Mouse (Mus musculus): Measurements from ENCODE around the gene Rasgrf1. TPM values are rescaled to one million over a fixed set of nuclear protein-coding genes. Genes with fewer than 3 reads are reported as not detected.

The Rasgrf1 gene
- polyA plus RNA-seq, 1 experiment = not detected

DNA sequence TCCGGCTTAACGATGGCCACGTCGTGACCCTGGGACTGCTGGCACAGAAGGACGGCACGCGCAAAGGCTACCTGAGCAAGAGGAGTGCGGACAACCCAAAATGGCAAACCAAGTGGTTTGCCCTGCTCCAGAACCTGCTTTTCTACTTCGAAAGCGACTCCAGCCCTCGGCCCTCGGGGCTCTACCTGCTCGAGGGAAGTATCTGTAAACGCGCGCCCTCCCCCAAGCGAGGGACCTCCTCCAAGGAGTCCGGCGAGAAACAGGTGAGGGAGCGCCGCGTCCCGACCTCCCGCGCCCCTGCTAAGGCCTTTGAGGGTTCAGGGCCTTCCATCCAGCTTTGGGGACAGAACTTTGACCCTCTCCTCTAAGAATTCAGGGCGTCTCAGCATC lies 298 bp downstream of the Rasgrf1 start:
- Histone ChIP-seq H3K27ac (ENCODE audit: control insufficient read depth, insufficient read depth, low read depth, low read length, poor library complexity) (no peak overlapping the region), H3K4me3 (replicated peaks; ENCODE audit: control insufficient read depth, low read depth, low read length) (no peak overlapping the region)
- TF ChIP-seq CTCF (IDR thresholded peaks at IDR 0.05; ENCODE audit: control insufficient read depth, insufficient read depth, low read length) (no peak), POLR2A (IDR thresholded peaks at IDR 0.05; ENCODE audit: borderline replicate concordance, control insufficient read depth, low read depth, low read length) (no peak)

DNA sequence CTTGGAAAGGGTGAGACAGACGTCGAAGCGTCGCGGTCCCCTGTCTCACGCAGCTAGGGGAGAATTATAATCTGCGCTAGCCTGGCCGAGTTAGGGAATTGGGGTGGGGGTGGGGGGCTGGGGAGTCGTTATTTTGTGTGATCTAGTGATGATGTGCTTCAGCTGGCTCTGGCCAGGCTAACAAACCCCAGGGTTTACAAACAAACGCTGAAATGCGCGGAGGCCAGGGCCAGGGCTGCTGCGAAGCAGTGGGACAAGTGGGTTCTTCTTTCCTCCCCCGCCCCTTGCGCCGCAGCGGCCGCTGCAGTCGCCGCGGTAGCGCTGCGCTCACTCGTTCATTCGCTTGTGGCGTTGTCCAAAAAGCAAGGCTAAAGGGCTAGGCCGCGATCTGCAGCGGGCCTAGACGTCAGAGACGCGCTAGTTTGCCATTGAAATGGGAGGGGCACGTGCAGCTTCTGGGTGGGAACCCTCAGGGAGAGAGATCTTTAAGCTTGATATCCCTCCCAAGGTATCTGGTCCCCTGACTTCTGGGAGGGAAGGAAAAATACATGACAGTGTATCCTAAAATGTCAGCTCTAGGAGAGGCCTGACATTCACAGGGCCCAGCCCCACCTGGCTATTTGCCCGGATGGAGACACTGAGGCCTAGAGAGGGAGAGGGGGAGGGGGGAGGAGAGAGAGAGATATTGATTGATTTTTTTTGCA lies 1.2 kb downstream of the Rasgrf1 start:
- H3K4me1 ChIP-seq (ENCODE audit: control insufficient read depth, insufficient read depth, low read length) = no peaks in the 10 kb centered on the region
- no peak overlapping the region for H3K4me3 ChIP-seq (replicated peaks; ENCODE audit: control insufficient read depth, low read depth, low read length)

More for the DNA sequence above, 298 bp downstream of the Rasgrf1 start:
- no peaks in the 10 kb centered on the region for H3K4me1 ChIP-seq (ENCODE audit: control insufficient read depth, insufficient read depth, low read length)
- WGBS = 3% methylated on average over 26 of the region's 26 CpGs

DNA sequence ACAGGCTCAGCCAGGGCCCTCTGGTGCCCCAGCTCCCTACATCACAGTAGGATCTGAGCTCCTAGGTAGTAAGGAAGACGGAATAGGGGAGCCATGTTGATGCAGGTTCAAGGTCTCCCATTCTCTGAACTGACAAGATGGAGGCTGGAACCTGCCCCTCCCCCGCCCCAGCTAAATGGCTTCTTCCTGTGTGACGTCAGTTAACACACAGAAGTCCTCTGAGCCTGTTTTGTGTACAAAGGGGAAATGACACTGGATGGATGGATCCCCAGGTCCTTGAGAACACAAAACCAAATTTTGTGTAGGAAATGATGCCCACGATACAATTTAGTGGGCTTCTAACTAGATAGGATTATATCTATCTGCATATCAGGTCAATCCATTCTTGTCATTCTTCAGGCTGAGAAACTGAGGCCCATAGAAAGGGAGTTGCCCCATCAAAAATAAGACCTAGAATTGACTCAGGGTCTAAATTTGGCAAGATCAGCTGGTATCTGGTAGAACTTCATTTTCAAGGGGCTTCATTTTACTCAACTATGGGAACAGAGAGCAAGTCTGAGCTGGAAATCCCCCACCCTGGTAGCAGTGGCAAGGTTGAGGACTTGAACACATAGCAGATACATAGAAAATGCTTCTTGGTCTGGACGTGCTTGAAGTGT lies 2.3 kb downstream of the Rasgrf1 start:
- no peak overlapping the region for H3K4me3 ChIP-seq (replicated peaks; ENCODE audit: control insufficient read depth, low read depth, low read length)
- TF ChIP-seq POLR2A (IDR thresholded peaks at IDR 0.05; ENCODE audit: borderline replicate concordance, control insufficient read depth, low read depth, low read length) (no peak), CTCF (IDR thresholded peaks at IDR 0.05; ENCODE audit: control insufficient read depth, insufficient read depth, low read length) (no peak)
- 61% methylated on average over 5 of the region's 5 CpGs for WGBS
- no peaks in the 10 kb centered on the region for H3K4me1 ChIP-seq (ENCODE audit: control insufficient read depth, insufficient read depth, low read length)
- no peak overlapping the region for H3K27ac ChIP-seq (ENCODE audit: control insufficient read depth, insufficient read depth, low read depth, low read length, poor library complexity)

More for the DNA sequence above, 1.2 kb downstream of the Rasgrf1 start:
- H3K27ac ChIP-seq (ENCODE audit: control insufficient read depth, insufficient read depth, low read depth, low read length, poor library complexity) = no peak overlapping the region
- TF ChIP-seq POLR2A (IDR thresholded peaks at IDR 0.05; ENCODE audit: borderline replicate concordance, control insufficient read depth, low read depth, low read length) (no peak), CTCF (IDR thresholded peaks at IDR 0.05; ENCODE audit: control insufficient read depth, insufficient read depth, low read length) (no peak)
- WGBS = 4% methylated on average over 34 of the region's 34 CpGs

DNA sequence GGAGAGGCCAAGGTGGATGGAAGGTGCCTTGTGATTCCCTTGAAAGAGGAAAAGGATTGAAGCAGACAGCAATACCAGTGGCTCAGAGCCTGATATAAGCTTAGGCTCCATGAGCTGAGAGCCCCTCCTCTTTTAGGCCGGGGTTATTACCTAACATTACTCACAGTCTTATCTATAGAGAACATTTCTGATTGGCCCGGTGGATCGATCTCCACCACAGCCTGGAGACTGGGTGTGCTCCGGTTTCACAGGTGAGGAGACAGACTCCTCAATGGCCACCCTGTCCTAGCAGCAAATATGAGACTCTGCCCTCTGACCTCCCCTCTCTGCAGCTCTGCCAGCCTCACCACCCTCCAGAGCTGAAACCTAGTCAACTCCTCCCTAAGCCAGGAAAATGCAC lies 3.4 kb downstream of the Rasgrf1 start:
- WGBS = 49% methylated on average over 4 of the region's 4 CpGs
- no peak overlapping the region for H3K27ac ChIP-seq (ENCODE audit: control insufficient read depth, insufficient read depth, low read depth, low read length, poor library complexity)
- TF ChIP-seq CTCF (IDR thresholded peaks at IDR 0.05; ENCODE audit: control insufficient read depth, insufficient read depth, low read length) = no peak
- no peak for TF ChIP-seq POLR2A (IDR thresholded peaks at IDR 0.05; ENCODE audit: borderline replicate concordance, control insufficient read depth, low read depth, low read length)
- no peak overlapping the region for H3K4me3 ChIP-seq (replicated peaks; ENCODE audit: control insufficient read depth, low read depth, low read length)
- no peaks in the 10 kb centered on the region for H3K4me1 ChIP-seq (ENCODE audit: control insufficient read depth, insufficient read depth, low read length)

DNA sequence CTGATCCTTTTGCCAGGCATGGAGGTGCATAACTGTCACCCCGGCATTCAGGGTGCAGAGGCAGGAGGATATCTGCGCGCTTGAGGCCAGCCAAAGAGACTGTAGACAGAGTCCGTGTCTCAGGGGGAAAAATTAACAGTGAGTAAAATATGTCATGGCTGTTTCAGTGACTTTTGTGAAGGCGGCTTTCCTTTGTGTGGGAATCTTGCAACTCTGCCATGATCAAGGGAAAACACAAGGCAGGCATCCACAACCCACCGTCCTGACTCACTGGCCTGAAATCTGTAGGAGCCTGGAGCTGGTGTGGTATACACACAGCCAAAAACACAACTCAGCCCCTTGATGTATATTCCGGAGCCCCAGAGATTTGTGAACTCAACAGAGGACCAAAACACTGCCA lies 6.8 kb downstream of the Rasgrf1 start:
- H3K4me1 ChIP-seq (ENCODE audit: control insufficient read depth, insufficient read depth, low read length) = no peaks in the 10 kb centered on the region
- H3K4me3 ChIP-seq (replicated peaks; ENCODE audit: control insufficient read depth, low read depth, low read length) = no peak overlapping the region
- TF ChIP-seq CTCF (IDR thresholded peaks at IDR 0.05; ENCODE audit: control insufficient read depth, insufficient read depth, low read length) (no peak), POLR2A (IDR thresholded peaks at IDR 0.05; ENCODE audit: borderline replicate concordance, control insufficient read depth, low read depth, low read length) (no peak)
- no peak overlapping the region for H3K27ac ChIP-seq (ENCODE audit: control insufficient read depth, insufficient read depth, low read depth, low read length, poor library complexity)
- WGBS = 87% methylated on average over 7 of the region's 7 CpGs

DNA sequence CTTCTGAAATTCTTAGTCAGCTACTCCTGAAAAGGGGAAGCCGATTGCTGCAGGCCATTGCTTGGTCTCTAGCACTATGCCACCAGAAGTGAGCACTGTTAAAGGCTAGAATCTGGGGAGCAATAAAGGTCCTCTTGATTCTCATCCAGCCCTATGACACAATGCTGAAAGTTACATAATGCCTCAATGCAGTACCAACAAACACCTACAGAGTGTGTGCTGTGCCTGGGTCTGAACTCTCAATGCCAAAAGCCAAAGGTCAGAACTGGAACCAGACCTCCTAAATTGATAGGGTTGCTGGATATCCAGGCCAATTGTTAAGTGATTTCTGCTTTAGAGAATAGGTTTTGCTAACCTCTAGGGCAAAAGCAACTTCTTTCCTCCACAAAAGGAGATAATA lies 7.7 kb downstream of the Rasgrf1 start:
- 37% methylated on average over 1 of the region's 1 CpGs for WGBS
- Histone ChIP-seq H3K4me3 (replicated peaks; ENCODE audit: control insufficient read depth, low read depth, low read length) (no peak overlapping the region), H3K27ac (ENCODE audit: control insufficient read depth, insufficient read depth, low read depth, low read length, poor library complexity) (no peak overlapping the region), H3K4me1 (ENCODE audit: control insufficient read depth, insufficient read depth, low read length) (no peaks in the 10 kb centered on the region)
- no peak for TF ChIP-seq POLR2A (IDR thresholded peaks at IDR 0.05; ENCODE audit: borderline replicate concordance, control insufficient read depth, low read depth, low read length)
- no peak for TF ChIP-seq CTCF (IDR thresholded peaks at IDR 0.05; ENCODE audit: control insufficient read depth, insufficient read depth, low read length)

DNA sequence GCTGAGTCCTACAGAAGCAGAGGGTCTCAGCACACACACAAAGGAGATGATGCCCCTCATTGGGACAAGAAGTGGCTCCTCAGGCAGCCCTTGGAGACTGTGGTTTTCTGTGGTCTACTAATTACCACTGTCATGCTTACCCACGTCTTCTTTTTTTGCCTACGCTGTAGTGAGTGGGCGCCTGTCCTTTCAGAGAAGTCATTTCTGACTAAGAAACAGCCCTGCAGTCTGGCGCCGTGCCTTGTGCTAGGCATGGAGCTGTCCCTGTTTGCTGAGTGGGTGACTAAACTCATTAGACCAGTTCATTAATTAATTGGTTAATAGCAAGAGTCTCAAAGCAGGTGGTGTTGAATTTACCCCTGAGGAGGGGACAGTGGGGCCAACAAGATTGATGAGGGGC lies 9.1 kb downstream of the Rasgrf1 start:
- WGBS = 63% methylated on average over 5 of the region's 5 CpGs

DNA sequence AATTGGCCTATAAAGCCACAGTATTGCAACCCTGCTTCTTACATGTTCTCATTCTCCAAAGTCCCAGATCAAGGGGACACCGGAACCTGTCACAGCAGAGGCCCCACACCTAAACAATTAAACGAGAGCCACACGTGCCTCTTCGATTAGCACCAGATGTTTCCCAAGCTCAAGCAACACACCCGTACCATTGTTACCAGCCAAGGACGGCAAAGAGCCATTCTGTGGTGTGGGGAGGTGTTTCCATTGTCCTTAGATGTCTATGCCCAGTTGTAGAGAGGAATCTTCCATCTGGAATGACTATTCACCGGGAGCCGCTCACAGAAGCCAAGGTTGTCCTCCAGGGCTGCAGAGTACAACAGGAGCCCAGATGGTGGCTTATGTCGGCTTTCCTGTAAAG lies 11.4 kb downstream of the Rasgrf1 start:
- Histone ChIP-seq H3K27ac (ENCODE audit: control insufficient read depth, insufficient read depth, low read depth, low read length, poor library complexity) (no peak overlapping the region), H3K4me3 (replicated peaks; ENCODE audit: control insufficient read depth, low read depth, low read length) (no peak overlapping the region), H3K4me1 (ENCODE audit: control insufficient read depth, insufficient read depth, low read length) (no peaks in the 10 kb centered on the region)
- TF ChIP-seq POLR2A (IDR thresholded peaks at IDR 0.05; ENCODE audit: borderline replicate concordance, control insufficient read depth, low read depth, low read length) = no peak
- TF ChIP-seq CTCF (IDR thresholded peaks at IDR 0.05; ENCODE audit: control insufficient read depth, insufficient read depth, low read length) = no peak
- WGBS = 78% methylated on average over 9 of the region's 9 CpGs

More for the DNA sequence above, 9.1 kb downstream of the Rasgrf1 start:
- Histone ChIP-seq H3K4me3 (replicated peaks; ENCODE audit: control insufficient read depth, low read depth, low read length) (no peak overlapping the region), H3K27ac (ENCODE audit: control insufficient read depth, insufficient read depth, low read depth, low read length, poor library complexity) (no peak overlapping the region), H3K4me1 (ENCODE audit: control insufficient read depth, insufficient read depth, low read length) (no peaks in the 10 kb centered on the region)
- TF ChIP-seq CTCF (IDR thresholded peaks at IDR 0.05; ENCODE audit: control insufficient read depth, insufficient read depth, low read length) (no peak), POLR2A (IDR thresholded peaks at IDR 0.05; ENCODE audit: borderline replicate concordance, control insufficient read depth, low read depth, low read length) (no peak)

All from bone marrow, adult 2 months (tissue).